Mouse (Mus musculus) lung, embryonic 15.5 days (tissue): ENCODE data around the gene Pfkm. TPM values are rescaled to one million over a fixed set of nuclear protein-coding genes. Genes with fewer than 3 reads are reported as not detected.
A peak's percentile ranks its signal among the peaks of the same experiment; 100 is the strongest.

Experiments
- ATAC-seq: fragments of 200-750 bp; cut with Nextera tagmentation; 2 replicates; pipeline ENCODE4 v1.8.0; 2017; ENCODE audit warnings: moderate number of reproducible peaks, borderline replicate concordance; ENCODE audit not compliant: low FRiP score, low TSS enrichment; ENCODE audit errors: extremely low read depth
- H3K27ac ChIP-seq: fragments of 300-500 bp; sonication (generic); 2 replicates; pipeline ENCODE4 v1.5.1; 2015; ENCODE audit warnings: moderate library complexity, mild to moderate bottlenecking, inconsistent platforms
- H3K27me3 ChIP-seq: fragments of 300-500 bp; sonication (generic); 2 replicates; pipeline ENCODE4 v1.6.1; 2015; ENCODE audit warnings: inconsistent platforms
- H3K36me3 ChIP-seq: fragments of 300-500 bp; sonication (generic); 2 replicates; pipeline ENCODE4 v1.6.1; 2015; ENCODE audit warnings: inconsistent platforms
- H3K4me1 ChIP-seq: fragments of 300-500 bp; sonication (generic); 2 replicates; pipeline ENCODE4 v1.6.1; 2015; ENCODE audit warnings: inconsistent platforms
- H3K4me2 ChIP-seq: fragments of 300-500 bp; sonication (generic); 2 replicates; pipeline ENCODE4 v1.6.1; 2015; ENCODE audit warnings: inconsistent platforms, mild to moderate bottlenecking, moderate library complexity
- H3K4me3 ChIP-seq: fragments of 300-500 bp; sonication (generic); 2 replicates; pipeline ENCODE4 v1.5.1; 2015; ENCODE audit warnings: mild to moderate bottlenecking, inconsistent platforms
- H3K9ac ChIP-seq: fragments of 300-500 bp; sonication (generic); 2 replicates; pipeline ENCODE4 v1.6.1; 2015; ENCODE audit warnings: inconsistent platforms
- H3K9me3 ChIP-seq: fragments of 300-500 bp; sonication (generic); 2 replicates; pipeline ENCODE4 v1.6.1; 2016; ENCODE audit warnings: inconsistent platforms
- WGBS: fragments of 180-500 bp; shearing (Covaris S2); methylation state at CpG from one replicate; pipeline ENCODE4 v1.1.7; 2015; 5-methylcytosine and 5-hydroxymethylcytosine counted together
- polyA plus RNA-seq: library from polyadenylated mRNA; unstranded; fragments of >200 nt; fragmentation: Nextera tagmentation; extraction: Ambion mirVana; gene quantifications from 2 replicates; pipeline ENCODE4 v1.2.1, GENCODE M21; 2015

The Pfkm gene
- polyA plus RNA-seq, 1 experiment from 2014 or later: 31.2 TPM

DNA sequence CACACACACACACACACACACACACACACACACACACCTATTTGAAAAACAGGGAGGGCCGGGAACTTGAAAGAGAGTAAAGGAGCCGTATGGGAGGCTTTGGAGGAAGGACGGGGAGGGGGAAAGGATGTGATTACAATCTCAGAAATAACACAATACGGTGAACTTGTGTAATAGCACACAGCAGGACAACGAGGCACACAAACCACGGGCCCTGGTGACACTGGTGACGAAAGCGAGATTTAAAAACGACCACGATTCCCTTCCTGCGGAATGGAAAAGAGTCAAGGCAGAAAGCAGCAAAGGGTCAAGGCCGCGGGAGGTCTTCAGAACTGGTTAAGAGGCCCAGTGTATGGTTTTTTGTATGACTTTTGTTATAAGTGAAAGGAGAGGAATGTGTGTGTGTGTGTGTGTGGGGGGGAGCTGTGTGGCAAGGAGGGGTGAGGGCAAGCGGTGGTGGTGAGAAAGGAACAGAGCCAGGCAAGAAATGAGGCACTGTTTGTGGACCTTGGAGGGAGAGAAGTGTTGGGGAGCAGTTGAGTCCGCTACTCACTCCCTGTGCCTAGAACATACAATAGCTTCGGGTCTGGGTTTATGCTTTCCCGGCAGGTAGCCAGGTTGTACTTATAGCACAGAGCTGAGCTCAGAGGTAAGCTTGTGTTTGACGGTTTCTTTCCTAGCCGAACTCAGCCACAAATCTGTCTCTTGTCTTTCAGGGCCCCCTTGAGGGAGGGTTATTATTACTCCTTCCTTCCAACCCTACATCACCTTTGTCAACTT is 68.8 kb downstream of the Pfkm start:
- ATAC-seq: no peak
- WGBS: 63% methylated on average over 19 of the region's 19 CpGs
- H3K4me3 ChIP-seq: no peak overlapping the region
- H3K9me3 ChIP-seq: no peaks in the 10 kb centered on the region
- H3K4me1 ChIP-seq: no peaks in the 10 kb centered on the region
- peaks cover 16% of the 10 kb centered on the region for H3K27me3 ChIP-seq
- H3K9ac ChIP-seq: no peak overlapping the region
- H3K36me3 ChIP-seq: no peaks in the 10 kb centered on the region
- no peak overlapping the region for H3K4me2 ChIP-seq
- no peak overlapping the region for H3K27ac ChIP-seq

DNA sequence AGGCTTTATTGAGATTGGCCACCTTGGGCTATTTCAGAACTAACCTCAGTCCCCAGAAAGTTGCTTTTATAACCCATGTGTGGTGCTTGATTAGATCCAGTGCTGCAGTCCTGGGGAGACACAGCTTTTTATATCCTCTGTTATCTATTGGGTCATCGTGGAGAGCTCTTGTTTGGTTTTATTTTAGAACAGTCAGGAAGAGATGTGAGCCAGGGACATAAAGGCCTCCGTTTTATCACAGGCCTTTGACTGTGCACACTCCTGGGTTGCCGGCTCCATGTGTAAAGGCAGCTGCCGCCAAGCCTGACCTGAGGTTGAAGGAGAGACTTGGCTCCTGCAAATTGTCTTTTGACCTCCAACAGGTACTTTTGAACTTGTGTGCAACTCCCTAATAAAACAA is 70.2 kb downstream of the Pfkm start:
- Histone ChIP-seq H3K4me2 (no peak overlapping the region), H3K36me3 (no peaks in the 10 kb centered on the region), H3K9me3 (no peaks in the 10 kb centered on the region), H3K27ac (no peak overlapping the region), H3K27me3 (peaks cover 29% of the 10 kb centered on the region), H3K4me1 (peaks cover 4% of the 10 kb centered on the region), H3K9ac (no peak overlapping the region), H3K4me3 (no peak overlapping the region)
- no peak for ATAC-seq
- WGBS: 59% methylated on average over 4 of the region's 4 CpGs

DNA sequence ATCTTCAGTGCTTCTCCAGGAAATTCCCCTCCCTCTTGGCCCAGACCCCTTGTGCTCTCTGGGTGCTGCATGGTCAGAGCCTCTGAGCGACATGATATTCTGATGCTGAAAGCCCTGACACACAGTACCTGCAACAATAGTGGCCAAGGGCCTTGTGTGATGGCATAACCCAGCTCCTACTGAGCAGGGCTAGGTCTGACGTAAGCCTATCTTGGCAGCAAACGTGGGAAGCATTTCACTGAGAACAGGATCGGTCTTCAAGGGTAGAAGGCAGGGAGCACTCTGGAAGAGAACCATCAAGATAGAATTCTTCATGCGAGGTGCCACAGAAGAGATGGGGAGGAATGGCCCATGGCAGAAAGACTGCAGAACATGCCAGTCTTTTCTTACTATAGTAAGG is 73.1 kb downstream of the Pfkm start, which contains the start of gene Asb8:
Asb8 (minus strand) TSS at position 101 of the 400 bp plus-strand sequence.
- H3K36me3 ChIP-seq: no peaks in the 10 kb centered on the region
- H3K9ac ChIP-seq: no peak within 1 kb of the TSS
- 69% methylated on average over 5 of the region's 5 CpGs for WGBS
- H3K4me2 ChIP-seq: no peak within 1 kb of the TSS
- H3K4me3 ChIP-seq: no peak within 1 kb of the TSS
- H3K4me1 ChIP-seq: peaks cover 11% of the 10 kb centered on the region
- H3K9me3 ChIP-seq: no peaks in the 10 kb centered on the region
- ATAC-seq: no peak
- no peak within 1 kb of the TSS for H3K27ac ChIP-seq
- peaks cover 59% of the 10 kb centered on the region for H3K27me3 ChIP-seq

DNA sequence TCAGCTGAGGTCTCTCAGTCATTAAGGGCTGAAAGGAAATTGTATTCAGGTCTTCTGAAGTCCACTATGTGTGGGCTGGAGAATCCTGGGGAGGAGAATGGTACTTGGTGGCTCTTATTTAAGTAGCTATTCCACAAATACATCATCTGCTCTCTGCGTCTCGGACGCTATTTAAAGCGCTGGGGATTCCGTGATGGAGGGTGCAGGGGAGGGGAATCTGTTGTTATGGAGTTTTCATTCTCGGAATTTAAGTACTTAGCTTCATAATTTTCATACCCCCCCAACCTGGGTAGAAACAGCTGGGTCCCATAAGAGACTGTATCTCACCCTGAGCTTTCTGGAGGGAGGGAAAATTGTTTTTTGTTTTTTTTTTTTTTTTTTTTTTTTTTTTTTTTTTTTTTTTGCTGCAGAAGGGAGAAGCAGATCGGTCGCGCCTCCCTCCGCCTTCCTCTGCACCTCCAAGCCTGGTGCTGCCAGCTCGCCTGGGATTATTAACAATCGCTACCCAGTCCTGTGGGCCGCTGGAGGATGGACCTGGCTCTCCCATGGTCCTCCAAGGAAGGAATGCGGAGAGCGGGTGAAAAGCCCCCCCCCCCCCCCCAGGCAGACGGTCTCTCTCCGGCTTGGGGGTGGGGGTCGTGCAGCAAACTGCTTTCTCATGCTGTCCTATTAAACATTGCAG is 74.7 kb downstream of the Pfkm start, which contains the start of gene Ccdc184:
Ccdc184 (plus strand) TSS at position 196 of the 682 bp plus-strand sequence.
- ATAC-seq: peak; percentile 16; the same call in 1 of the 2 replicates
- Histone ChIP-seq H3K4me1 (peaks cover 11% of the 10 kb centered on the region), H3K9ac (no peak within 1 kb of the TSS), H3K27ac (no peak within 1 kb of the TSS), H3K4me3 (peak within 1 kb of the TSS; percentile 32), H3K9me3 (no peaks in the 10 kb centered on the region), H3K4me2 (peak within 1 kb of the TSS; percentile 58), H3K27me3 (peaks cover 74% of the 10 kb centered on the region), H3K36me3 (no peaks in the 10 kb centered on the region)
- WGBS: 5% methylated on average over 18 of the region's 18 CpGs

DNA sequence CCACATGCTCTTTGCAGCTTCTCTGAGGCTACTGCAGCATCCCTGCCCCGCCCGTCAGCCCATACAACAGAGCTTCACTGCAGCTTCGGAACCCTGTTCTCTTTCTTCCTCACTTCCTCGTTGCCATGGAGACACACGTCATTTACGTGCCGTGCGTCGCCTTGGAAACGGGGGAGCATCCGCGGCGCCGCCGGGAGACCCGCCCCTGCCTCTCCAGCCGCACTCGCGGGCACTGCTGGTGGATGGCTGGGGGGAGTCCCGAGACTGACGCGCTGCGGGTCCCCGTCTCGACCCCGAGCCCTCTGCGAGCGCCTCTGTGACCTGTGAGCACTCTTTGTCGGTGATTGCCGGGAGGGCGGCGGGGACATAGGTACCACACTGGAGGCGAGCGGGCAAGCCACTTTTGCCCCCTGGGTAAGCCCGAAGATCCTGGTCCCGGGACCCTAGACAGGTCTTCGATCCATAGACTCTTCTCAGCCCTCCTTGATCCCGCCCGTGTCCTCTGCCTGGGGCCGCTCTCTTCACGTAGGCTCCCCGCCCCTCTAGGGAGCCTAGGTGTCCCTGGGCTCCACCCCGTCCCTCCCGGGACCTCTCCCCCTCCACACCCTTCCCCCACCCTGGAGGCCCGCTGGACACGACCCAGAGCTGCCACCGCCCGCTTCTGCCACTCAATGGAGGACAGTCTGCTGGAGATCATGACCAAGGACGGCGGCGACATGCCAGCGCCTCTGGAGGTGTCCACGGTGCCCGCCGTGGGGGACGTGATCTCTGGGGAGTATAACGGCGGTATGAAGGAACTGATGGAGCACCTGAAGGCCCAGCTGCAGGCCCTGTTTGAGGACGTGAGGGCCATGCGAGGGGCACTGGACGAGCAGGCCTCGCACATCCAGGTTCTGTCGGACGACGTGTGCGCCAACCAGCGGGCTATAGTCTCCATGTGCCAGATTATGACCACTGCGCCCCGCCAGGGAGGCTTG is 75.5 kb downstream of the Pfkm start:
- Histone ChIP-seq H3K4me1 (peaks cover 11% of the 10 kb centered on the region), H3K27me3 (peaks cover 80% of the 10 kb centered on the region), H3K9ac (no peak overlapping the region), H3K4me2 (peak overlapping the region; percentile 58), H3K4me3 (peak overlapping the region; percentile 32), H3K9me3 (no peaks in the 10 kb centered on the region), H3K27ac (no peak overlapping the region), H3K36me3 (no peaks in the 10 kb centered on the region)
- ATAC-seq: peak; percentile 83; the same call in 1 of the 2 replicates
- 2% methylated on average over 69 of the region's 69 CpGs for WGBS

DNA sequence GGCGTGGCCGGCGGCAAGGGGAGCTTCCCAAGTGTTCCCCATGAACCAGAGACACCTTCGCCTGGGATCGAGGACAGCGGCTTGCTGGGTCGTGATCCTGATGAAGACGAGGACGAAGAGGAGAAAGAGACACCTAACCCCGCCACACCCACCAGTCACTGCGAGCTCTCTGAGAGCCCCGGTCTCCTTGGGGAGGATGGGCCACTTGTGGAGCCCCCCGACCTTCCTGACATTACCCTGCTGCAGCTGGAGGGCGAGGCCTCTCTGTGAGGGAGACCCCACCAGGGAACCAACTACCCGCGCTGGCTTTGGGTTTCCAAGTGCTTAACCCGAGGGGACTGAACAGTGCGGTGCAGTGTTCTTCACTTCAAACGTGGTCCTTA is 76.2 kb downstream of the Pfkm start:
- Histone ChIP-seq H3K27me3 (peaks cover 87% of the 10 kb centered on the region), H3K4me2 (no peak overlapping the region), H3K4me1 (peaks cover 11% of the 10 kb centered on the region), H3K27ac (no peak overlapping the region), H3K4me3 (no peak overlapping the region), H3K9ac (no peak overlapping the region), H3K9me3 (no peaks in the 10 kb centered on the region), H3K36me3 (no peaks in the 10 kb centered on the region)
- ATAC-seq: no peak
- WGBS: 5% methylated on average over 19 of the region's 19 CpGs

DNA sequence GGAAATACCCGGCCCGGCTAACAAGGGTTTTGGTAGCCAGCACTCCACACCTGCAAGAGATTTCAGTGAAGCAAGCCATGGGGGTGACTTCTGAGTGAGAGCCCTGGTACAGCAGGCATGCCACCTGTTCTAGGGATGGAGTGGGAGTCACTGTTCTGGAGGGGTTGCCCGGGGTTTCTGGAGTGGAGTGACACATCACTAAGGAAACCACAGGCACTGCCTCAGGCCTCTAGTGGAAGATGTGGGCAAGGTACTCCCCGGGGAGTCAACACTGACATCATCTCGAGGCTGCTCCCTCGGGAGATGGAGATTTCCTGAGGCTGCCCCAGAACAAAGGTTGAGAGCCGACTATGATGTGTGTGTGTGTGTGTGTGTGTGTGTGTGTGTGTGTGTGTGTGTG is 78.0 kb downstream of the Pfkm start:
- no peak overlapping the region for H3K4me3 ChIP-seq
- peaks cover 11% of the 10 kb centered on the region for H3K4me1 ChIP-seq
- peaks cover 89% of the 10 kb centered on the region for H3K27me3 ChIP-seq
- 32% methylated on average over 7 of the region's 7 CpGs for WGBS
- no peak overlapping the region for H3K4me2 ChIP-seq
- ATAC-seq: no peak
- H3K9ac ChIP-seq: no peak overlapping the region
- no peaks in the 10 kb centered on the region for H3K36me3 ChIP-seq
- H3K27ac ChIP-seq: no peak overlapping the region
- no peaks in the 10 kb centered on the region for H3K9me3 ChIP-seq

DNA sequence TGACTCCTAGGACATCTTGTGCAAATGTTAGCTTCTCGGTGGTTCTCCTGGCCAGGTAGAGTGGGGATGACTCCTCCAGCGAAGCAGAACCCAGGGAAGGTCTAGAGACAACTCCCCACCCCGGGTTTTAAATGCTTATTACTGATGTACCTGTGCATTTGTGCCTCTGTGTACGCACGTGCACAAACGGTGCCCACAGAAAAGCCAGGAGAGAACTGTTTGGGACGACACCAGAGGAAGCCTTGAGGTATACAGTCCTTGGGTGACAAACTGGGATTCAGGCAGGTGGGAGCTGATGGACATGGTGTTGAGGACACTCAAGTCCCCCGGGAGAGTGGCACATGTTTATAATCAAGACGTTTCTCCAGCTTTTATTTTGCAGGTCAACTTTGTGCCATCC is 78.5 kb downstream of the Pfkm start:
- H3K9ac ChIP-seq: no peak overlapping the region
- peaks cover 11% of the 10 kb centered on the region for H3K4me1 ChIP-seq
- ATAC-seq: no peak
- no peak overlapping the region for H3K4me3 ChIP-seq
- no peak overlapping the region for H3K27ac ChIP-seq
- 60% methylated on average over 9 of the region's 9 CpGs for whole genome bisulfite sequencing
- no peaks in the 10 kb centered on the region for H3K9me3 ChIP-seq
- H3K36me3 ChIP-seq: no peaks in the 10 kb centered on the region
- peaks cover 88% of the 10 kb centered on the region for H3K27me3 ChIP-seq
- H3K4me2 ChIP-seq: no peak overlapping the region

DNA sequence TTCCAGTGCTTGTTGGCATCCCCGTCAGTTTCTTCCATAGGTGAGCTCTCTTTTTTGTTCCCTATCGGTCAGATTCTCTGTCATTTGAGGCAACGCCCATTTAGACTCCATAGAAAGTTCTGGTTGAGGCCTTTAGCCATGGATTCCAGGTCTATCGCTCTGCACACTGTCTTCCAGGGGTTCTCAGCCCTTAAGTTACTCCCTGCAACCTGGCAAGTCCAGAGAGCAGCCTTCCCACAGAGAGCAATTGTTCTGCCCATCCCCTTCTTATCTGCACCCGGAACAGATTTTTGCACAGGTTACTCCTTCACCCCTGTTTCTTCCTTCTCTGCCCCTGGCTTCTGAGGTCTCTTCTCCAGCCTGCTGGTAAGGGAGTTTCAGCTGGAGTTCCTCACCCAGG is 79.7 kb downstream of the Pfkm start:
- Histone ChIP-seq H3K4me3 (no peak overlapping the region), H3K27ac (no peak overlapping the region), H3K9ac (no peak overlapping the region), H3K9me3 (no peaks in the 10 kb centered on the region), H3K36me3 (no peaks in the 10 kb centered on the region), H3K4me2 (no peak overlapping the region), H3K4me1 (peaks cover 11% of the 10 kb centered on the region), H3K27me3 (peaks cover 85% of the 10 kb centered on the region)
- ATAC-seq: no peak
- WGBS: 69% methylated on average over 5 of the region's 5 CpGs

DNA sequence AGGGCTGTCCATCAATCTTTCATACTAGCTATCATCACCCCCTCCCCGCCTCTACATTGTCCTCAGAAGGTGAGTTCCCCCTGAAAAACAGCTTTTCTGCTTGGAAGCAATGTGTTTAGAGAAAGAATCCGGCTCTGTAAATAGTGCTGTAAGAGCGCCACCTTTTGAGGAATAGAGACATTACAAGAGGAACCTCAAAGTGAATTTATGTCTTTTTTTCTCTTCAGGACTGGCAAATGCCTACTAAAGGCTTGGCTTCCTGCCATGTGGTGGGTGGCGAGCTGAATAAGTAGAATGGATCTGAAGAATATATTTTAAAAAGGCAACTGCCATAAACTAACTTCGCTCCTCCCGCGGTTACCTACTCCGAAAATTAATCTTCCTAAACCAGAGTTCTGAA is 81.4 kb downstream of the Pfkm start:
- Histone ChIP-seq H3K36me3 (no peaks in the 10 kb centered on the region), H3K27me3 (peaks cover 79% of the 10 kb centered on the region), H3K9ac (no peak overlapping the region), H3K9me3 (no peaks in the 10 kb centered on the region), H3K27ac (no peak overlapping the region), H3K4me3 (no peak overlapping the region), H3K4me1 (no peaks in the 10 kb centered on the region), H3K4me2 (no peak overlapping the region)
- ATAC-seq: no peak
- 36% methylated on average over 8 of the region's 8 CpGs for WGBS

DNA sequence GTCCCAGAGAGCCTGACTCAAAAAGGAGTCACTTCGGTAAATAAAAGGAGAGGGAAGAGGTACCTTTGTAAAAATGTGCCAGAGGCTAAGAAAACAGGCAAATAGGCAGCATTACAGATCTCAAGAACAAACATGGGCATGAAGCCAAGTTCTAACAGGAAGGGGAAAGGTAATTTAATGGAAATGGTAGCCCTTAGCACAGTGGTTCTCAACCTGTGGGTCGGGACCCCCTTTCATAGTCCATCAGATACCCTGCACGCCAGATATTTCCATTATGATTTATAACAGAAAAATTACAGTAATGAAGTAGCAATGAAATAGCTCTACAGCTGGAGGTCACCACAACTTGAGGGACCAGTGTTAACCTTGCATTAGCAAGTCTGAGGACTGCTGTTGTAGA is 84.9 kb downstream of the Pfkm start:
- no peak for ATAC-seq
- WGBS: 53% methylated on average over 3 of the region's 3 CpGs
- peaks cover 12% of the 10 kb centered on the region for H3K4me1 ChIP-seq
- H3K9ac ChIP-seq: no peak overlapping the region
- H3K27me3 ChIP-seq: peaks cover 53% of the 10 kb centered on the region; the same call in 1 of the 2 replicates
- H3K27ac ChIP-seq: no peak overlapping the region
- no peaks in the 10 kb centered on the region for H3K36me3 ChIP-seq
- no peak overlapping the region for H3K4me3 ChIP-seq
- H3K9me3 ChIP-seq: no peaks in the 10 kb centered on the region
- H3K4me2 ChIP-seq: no peak overlapping the region
